Mouse (Mus musculus) thymus, postnatal 14 days (tissue): ENCODE measurements around the gene G530012D18Rik.
"Not testable (repeated sequence)": the region's sequence is repeated elsewhere in the genome, so short reads cannot be mapped to it uniquely, and the experiment has no call there.

ENCODE experiments used
- DNase-seq: peaks from one replicate; pipeline ENCODE4 v3.0.0; 2021

G530012D18Rik gene

DNA sequence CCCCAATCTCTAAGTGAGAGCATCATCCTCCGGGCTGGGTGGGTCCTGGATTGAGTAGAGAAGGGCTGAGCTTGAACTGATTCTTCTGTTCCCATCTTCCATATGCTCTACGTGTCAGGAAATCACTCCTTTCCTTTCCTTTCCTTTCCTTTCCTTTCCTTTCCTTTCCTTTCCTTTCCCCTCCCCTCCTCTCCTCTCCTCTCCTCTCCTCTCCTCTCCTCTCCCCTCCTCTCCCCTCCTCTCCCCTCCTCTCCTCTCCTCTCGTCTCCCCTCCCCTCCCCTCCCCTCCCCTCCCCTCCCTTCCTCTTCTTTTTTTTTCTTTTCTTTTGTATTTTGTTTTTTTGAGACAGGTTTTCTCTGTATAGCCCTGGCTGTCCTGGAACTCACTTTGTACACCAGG is at the start of gene G530012D18Rik:
TSS of gene G530012D18Rik (plus strand) at position 301 of the 400 bp plus-strand sequence.
- not testable (repeated sequence) for DNase-seq

DNA sequence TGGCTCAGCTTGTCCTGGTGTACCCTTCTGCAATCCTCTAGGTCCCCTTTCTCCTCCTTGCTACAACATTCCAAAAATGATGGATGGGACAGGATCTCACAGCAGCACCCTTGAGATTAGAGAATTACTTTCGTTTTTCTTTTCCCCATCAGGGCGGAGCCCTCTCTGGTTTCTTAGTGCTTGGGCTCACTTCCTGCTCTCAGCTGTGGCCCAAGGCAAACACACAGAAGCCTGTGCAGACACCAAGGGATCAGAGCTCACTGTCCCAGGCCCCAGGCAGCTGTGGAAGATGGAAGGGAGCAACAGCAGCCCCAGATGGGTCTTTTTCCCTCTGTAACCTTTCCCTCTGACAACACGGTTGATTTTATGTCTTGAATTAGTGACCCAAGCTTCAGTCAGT is 49.1 kb upstream of the G530012D18Rik start:
- not testable (repeated sequence) for DNase-seq

DNA sequence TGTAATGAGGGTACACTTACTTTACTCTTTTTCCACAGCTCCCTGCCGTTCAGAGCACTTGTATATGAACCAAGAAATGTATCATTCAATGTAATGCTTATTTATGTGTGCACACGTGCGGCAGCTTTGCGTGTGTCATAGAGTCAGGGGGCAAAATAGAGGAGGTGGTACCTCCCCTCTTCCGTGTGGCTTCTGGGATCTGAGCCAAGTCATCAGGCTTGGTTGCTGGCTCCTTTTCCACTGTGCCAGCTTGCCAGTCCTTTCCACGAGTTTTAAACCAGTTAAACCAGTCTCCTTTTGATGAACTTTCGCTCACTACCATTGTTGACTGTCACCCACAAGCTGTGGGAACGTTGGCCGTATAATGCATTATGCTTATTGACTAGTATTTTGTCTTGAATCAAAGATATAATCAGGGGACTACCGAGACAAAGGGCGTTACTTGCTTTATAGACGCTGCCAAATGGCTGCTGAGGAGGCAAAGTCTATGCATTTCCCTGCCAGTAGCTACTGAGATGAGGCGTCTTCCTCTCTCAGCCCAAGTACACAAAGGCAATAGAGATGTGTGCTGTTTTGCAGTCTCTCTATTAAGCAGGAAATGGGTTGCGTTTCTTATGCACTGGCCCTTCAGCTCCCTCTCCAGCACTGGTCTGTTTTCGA is 46.9 kb upstream of the G530012D18Rik start:
- DNase-seq: not testable (repeated sequence)

DNA sequence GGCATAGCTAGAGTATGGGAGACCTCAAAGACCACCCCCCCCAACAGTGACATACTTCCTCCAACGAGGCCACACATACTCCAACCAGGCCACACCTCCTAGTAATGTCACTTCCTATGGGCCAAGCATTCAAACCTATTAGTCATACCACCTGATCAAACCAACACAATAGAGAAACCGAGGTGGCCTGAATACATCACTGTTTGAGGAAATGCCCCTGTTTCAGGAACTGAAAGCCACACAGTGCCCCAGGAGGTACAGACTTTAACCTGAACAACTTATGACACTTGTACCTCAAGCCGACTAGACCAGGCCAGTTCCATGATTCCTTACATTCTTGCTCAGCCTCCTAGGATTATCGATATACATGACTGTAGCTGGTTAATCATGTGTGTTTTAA is 31.7 kb upstream of the G530012D18Rik start:
- not testable (repeated sequence) for DNase-seq

DNA sequence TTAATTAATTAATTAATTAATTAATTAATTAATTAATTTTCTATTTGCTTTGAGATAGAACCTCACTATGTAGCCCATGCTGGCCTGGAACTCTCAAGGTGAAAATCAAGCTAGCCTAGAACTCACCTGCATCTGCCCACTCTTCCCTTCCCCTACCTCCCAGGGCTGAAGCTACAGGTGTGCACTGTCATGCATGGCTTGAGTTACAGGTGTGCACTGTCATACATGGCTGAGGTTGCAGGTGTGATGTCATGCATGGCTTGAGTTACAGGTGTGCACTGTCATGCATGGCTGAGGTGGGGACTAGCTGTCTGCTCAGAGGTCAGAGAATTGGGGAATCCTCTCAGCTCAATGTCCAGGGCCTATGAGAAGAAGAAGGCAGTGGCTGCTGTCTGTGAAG is 29.0 kb upstream of the G530012D18Rik start:
- not testable (repeated sequence) for DNase-seq

DNA sequence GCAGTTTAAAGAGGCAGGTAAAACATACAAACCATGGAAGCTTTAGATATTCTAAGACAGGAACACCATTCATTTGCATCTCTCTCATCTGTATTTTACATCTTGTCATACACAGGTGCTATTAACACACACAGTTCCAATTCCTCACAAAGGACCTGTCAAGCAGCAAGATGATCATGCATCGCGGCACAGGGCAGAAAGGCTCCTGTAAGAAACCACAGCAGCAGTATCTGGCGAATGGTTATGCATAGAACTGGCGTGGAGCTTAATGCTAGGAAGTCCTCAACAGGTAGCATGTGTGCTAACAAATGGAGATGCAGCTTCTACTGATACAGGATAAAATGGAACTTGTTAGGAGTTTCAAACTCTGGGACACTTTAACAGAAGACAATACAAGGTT is 20.2 kb upstream of the G530012D18Rik start:
- DNase-seq: peak; percentile 13

DNA sequence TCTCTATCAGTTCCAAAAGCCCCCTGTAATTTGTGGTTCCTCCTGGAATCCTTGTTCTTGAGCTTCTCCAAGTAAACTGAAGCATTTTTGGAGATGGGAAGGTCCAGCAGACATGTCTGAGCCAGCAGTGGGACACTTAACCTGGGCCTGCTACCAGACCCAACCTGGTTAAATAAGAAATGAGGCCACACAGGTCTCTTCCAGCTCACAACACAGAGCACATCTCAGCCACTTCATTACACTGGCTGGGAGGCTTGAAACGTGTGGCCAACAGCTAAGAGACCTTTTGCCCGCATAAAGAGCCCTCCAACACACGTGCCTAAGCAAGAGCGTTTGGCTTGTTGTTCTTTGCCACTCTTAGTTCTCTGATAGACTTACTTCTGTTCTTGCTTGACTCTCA is 1.9 kb upstream of the G530012D18Rik start:
- DNase-seq: not testable (repeated sequence)

DNA sequence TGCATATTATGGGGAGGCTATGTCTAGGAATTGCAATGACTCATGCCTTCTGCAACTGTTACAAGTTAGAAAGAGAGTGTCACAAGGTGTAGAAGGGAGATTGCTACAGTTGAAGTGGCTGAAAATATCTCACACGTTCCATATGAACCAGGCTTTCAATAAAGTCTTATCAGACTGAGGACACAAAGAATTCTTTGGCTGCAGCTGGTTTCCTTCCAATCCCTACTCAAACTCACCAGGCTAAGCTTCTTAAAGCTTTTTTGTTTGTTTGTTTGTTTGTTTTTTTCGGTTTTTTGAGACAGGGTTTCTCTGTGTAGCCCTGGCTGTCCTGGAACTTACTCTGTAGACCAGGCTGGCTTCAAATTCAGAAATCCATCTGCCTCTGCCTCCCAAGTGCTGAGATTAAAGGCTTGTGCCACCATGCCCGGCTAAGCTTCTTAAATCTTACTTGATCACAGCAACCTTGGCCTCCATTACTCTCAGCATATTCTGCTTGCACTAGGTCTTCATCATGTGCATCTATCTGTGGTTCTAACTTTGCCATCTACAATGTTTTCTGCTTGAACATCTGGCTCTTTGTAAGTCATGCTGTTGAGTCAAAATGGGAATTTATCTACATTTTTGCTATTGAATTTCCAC is 3.0 kb downstream of the G530012D18Rik start:
- DNase-seq: not testable (repeated sequence)

DNA sequence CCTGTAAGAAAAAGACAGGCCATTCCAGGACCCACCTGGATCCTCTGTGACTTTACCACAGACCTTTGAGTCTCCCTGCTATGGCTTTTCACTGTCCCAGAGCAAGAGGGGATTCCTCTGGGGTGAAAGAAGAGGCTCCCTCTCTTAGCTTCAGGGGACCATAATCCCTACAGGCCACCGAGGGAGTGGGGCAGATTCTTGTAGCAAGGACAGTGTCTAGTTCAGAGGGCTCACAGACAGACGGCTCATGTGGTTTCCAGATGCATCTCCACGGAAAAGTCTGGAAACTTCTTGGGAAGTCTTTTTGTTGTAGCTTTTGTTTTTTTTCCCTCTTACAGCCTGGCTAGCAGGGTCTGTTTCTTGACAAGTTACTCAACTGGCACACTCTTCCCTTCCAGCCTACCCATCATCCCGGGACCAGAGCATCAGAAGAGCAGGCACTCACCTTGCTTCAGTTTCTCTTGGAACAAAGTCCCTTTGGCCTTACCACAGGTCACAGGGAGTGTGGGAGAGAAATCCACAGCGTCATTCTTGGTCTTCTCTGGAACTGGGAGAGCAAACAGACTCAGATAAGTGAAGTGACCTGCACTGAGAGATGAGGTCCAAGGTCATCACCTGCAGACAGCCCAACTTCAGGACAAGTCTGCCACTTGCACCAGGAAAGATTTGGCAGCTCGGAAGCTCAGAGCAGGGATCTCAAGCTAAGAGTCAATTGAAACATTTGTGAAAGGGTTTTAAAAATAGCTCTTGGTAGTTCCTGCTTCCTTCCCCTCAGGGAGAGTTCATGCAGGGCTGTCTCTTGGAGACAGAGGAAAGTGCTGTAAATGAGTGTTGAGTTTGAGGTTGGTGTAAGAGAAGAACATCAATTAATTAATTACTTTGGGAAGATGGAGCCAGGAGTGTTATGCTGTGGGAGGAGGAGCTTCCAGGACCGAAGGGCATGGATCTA is 4.0 kb downstream of the G530012D18Rik start:
- not testable (repeated sequence) for DNase-seq

DNA sequence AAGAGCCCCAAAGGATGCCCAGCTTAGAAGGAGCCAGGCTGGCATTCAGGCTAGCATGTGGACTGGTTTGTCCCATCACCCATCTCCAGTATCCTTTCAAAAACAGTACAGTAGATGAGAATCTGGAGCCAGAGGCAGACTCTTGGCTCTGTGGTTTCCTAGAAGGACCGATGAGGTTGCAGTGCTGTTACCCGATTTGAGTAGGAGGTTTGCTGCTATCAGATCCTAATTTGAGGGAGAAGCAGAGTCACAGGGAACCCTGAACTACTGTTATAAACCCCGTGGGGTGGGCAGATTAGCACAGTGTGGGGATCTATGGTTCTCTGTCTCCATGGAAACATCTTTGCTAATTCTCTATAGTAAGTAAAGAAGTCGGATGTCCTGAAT is 4.7 kb downstream of the G530012D18Rik start:
- not testable (repeated sequence) for DNase-seq

DNA sequence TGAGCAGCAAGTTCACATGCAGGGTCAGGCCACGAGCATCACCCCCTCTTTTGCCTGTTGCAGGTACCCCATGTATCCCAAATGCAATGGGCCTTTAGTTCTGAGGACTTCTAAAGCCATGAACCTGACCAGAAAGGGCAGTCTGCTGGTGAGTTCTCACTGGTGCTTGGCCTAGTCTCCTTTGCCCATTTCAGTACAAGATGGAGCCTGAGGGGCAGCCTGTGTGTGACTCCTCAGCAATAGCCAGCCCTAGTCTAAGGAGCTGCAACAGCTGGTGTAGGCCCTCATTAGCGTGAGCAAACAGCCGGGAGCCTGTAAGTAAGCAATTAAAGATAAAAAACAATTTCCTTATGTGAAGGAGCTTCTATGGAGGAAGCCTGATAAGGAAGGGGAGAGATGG is 5.1 kb downstream of the G530012D18Rik start:
- DNase-seq: not testable (repeated sequence)

DNA sequence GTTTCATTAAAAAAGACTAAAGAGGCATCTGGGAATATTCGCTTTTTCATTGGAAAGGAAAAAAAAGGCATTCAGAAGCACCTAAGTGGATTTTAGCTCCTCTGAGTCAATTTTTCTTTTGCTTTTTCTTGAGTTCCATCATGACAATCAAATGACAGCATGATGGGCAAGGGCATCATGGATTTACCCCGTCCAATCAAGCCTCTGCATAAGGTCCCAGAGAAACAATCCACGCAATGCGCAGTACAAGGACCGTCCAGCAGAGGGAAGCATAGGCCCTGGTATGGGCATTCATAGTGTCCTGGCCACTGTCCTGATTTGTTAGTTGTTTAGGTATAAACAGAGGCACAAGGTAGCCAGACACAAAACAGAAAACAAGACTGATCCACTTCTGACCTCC is 6.0 kb downstream of the G530012D18Rik start:
- DNase-seq: not testable (repeated sequence)

DNA sequence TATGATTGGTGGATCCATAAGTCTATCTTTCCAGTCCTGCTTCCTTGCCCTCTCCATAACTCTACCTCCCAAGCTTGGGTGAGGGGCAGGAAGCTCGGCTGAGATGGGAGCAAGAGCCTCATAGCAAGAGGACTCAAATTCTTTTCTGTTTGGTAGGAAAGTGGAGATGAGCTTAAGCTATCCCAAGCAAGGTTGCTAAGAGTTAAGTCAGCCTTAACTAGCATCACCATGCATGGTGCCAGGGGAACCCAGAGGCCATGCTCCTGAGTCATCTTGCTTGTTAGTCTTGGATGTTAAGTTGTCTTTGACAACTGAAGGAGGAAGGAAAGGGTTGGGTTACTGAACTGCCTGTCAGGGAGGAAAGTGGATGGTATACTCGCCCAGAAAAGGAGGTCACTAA is 13.2 kb downstream of the G530012D18Rik start:
- not testable (repeated sequence) for DNase-seq

DNA sequence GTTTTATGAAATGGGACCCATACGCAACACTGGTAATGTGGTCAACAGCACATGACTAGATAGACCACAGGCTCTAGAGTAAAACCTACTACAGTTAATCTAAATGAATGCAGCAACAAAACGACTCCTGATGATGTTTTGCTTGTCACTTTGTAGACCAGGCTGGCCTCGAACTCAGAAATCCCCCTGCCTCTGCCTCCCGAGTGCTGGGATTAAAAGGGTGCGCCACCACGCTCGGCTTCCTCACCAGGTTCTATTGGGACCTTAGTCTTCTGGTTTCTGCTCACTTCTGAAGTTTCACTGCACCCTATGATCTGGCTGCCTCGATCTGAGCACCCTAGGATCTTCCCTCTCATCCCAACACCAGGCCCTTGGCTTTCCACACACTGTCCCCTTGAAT is 17.1 kb downstream of the G530012D18Rik start:
- DNase-seq: not testable (repeated sequence)

DNA sequence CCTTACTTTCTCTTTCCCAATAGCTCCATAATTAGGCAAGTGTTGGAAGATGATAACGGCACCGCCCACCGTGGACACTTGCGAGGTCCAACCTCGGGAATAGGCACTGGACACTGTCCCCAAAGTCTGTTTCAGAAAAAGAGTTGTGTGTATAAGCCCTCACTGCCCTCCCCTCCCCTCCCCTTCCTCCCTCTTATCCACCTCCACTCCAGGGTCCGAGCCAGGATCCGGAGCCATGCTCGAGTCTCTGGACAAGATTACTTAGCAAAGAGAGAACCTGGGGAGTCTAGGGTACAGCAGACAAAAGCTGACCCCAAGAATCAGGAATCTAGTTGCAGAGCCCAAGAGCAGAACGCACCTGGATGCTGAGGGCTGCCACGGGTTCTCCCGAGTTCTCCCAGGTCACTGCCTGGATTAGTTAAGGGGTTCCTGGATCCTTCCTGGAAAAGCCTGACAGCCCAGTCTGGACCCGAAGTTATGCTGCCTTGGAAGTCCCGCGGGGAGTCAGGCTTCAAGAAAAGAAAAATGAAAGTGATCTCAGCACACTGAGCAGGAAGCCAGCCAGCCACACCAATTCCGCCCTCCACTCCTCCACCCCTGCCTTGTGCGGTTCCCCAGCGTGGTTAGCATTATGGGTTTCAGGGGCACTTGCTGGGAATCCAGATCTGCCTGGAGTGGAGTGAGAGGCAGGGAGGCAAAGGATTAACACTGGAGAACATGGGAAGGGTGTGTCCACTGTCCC is 23.0 kb downstream of the G530012D18Rik start, which contains the start of gene Sp110:
TSS of gene Sp110 (minus strand) at position 547 of the 742 bp plus-strand sequence.
- peak; percentile 60 for DNase-seq

DNA sequence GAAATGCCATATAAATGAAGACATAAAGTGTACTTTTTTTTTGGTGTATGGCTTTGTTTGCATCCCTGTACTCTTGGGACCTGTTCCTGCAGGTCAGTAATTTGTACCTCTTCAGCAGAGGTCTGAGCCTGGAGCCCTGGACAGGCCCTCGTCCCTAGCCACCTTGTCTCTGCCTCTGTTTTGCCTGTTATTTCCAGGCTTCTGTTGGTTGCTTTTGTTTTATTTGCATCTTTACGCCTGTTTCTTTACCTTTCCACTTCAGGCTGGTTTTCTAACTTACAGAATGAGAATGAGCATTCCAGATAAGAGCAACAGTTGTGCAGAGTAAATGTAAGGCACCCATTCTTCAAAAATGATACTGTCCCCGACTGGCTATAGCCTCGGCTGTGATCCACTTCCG is 24.6 kb downstream of the G530012D18Rik start, which contains the start of gene Sp140:
TSS of gene Sp140 (plus strand) at position 301 of the 400 bp plus-strand sequence.
- not testable (repeated sequence) for DNase-seq

DNA sequence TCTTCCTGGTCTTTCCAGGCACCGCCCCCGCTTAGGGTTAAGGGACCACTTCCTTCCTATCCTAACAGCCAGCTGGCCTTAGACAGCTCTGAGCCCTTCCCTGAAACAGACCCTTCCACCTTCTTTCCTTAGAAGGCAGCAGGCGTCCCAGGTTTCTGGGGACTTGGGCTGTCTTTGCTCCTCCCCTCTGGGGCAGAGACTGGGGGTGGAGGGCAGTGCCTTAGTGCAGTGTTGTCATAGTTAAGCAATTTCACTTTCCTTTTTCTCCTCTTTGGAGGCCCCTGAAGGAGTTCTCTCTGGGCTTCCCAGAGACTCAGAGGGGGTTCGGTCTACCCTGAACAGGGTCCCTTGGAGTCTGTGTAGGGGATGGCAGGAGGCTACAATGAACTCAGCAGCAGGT is 25.3 kb downstream of the G530012D18Rik start:
- DNase-seq: peak; percentile 54

DNA sequence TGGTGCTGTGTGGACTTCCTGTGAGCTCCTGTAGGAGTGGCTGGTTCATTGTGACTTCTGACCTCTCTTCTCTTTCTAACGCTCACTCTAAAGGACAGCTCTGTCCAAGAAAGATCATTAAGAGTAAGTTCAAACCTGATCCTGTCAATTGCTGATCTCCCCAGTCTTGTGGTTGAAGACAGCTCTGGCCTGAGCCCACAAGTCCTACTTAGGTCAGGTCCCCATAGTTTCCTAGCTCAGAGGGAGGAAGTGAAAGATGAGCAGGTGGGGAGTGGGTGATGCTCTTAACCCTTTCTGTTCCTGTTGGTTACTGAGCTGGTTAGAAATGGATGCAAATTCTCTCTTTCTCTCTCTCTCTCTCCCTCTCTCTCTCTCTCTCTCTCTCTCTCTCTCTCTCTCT is 28.9 kb downstream of the G530012D18Rik start:
- DNase-seq: not testable (repeated sequence)

DNA sequence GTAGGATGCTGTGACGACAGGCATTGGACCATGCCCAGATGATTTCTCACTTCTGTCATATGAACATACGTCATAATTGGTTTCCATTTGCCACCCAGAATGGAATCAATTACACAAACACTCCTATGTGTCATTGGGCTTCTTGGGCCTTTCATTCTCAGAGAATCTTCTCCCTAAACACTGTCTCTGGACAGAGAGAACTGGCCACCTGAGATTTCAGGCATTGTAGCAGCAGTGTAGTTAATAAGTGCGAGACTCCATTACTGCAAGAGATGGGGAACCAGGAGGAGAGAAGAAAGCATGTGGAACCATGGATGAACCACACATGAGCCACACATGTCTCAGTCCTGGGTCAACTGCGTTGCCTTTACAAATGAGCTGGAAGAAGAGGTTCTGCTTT is 32.9 kb downstream of the G530012D18Rik start:
- DNase-seq: not testable (repeated sequence)

DNA sequence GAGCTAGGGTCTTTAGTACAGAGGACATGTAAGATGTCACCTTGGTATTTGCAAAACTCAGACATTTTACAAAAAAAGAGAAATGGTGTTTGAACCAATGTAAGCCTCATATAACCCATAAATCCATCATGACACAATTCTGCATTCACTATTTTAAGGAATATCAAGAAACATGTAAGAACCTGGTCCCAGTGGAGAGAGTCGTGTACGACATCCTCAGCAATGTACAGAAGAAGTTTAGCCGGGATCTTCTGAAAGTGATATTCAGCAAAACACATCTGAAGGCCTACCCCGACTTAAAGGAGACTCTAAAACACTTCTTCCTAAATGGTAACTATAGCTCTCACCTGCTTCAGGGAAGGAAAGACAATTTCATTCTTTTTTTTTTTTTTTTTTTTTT is 35.1 kb downstream of the G530012D18Rik start:
- not testable (repeated sequence) for DNase-seq

DNA sequence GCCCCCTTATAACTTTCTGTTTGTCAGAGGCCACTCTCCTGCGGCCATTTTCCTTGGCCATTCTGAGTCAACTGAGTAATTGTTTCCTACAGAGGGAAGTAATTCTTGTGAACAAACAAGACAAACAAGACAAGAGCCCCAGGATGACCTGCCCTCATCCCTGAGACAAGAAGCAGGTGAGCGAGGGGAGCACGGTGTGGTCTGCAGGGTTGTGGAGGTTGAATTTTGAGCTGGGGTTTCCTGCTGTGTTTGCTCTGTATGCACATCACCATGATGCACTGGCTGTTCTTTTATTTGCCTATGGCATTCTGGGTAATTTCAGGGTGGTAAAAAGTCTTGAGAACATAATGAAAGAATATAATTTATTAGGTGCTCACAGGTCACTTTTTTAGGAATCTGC is 39.6 kb downstream of the G530012D18Rik start:
- not testable (repeated sequence) for DNase-seq

DNA sequence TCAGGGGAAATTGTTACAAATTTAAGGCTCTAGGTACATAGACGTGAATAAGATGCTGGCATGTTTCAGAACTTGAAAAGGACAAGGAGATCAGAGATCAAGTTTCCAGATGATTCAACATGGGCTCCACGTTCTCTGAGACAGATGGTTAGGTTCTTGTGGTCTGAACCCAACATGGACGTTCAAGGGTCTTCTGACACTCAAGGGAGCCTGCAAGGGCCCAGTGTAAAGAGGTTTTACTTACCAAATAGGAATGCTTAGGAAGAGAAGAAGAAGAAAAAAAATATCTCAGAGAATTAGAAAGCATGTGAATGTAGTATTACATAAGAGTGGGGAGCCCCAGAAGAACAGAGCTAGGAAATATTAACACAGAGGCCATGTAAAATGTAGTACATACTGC is 40.3 kb downstream of the G530012D18Rik start:
- not testable (repeated sequence) for DNase-seq
